Mouse (Mus musculus): ENCODE results near the gene Dusp19.

Gene Dusp19

GRCm38 (mm10) chr2:80638364-80639241 is 21.8 kb downstream of the Dusp19 start:
- in situ Hi-C loops (cut with MboI), result loop anchor here (25.0 kb wide), 1 partner anchor 326 kb away; the partner anchor contains the start of gene Dnajc10

GRCm38 (mm10) chr2:80639398-80639797 is 22.6 kb downstream of the Dusp19 start:
- in situ Hi-C loops (cut with MboI), result loop anchor here (25.0 kb wide), 1 partner anchor 327 kb away; the partner anchor contains the start of gene Dnajc10

DNA sequence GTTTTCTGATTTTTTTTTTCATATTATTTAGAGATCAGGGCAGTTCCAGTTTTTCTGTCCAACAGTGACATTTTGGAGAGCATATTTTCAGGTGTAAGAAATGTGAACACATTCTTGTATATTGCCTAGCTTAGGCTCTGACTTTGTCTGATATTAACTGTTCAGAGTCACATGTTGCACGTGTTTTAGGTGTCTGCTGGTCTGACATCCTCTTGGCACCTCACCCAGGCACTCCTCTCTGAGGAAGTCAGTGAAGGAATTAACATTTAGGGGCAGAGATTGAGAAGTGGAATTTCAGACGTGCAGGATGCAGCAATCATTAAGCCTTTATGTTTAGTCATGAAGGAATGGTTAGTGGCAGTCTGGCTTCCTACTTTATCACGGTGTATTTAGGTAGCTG is 23.0 kb downstream of the Dusp19 start:
- in situ Hi-C loops (cut with MboI), result loop anchor here (25.0 kb wide), 1 partner anchor 328 kb away; the partner anchor contains the start of gene Dnajc10

DNA sequence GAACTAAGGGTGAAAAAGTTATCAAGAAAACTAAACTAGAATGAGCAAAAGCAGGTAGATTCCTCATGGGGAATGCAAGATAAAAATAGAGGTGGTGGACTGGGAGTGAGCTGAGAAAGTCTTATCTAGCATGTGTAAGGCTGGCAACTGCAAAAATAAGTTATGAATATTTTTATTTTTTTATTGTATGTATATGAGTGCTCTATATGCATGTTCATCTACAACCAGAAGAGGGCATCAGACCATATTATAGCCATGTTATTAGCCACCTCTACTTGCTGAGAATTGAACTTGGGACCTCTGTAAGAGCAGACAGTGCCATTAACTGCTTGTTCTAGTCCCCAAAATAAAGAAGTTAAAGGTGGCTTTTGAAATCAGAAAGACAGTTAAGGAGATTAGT is 44.6 kb downstream of the Dusp19 start:
- in situ Hi-C loops (cut with MboI), result no loop called here

DNA sequence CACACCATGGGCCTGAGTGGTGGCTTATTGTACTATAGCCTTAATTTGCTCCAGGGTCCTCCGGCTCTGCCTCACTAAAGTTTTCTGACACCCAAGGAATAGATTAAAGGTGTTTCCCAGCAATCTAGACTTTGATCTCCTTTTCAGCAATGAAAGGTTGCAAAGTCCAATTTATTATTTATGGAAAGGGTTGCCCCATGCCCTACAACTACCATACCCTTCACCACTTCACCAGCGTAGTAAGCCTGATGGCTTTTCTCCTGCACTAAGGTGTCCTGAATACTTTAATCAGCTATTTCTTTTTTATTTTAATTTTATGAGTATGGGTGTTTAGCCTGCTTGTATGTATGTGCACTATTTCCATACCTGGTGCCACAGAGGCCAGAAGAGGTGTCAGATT is 45.8 kb downstream of the Dusp19 start:
- in situ Hi-C loops (cut with MboI), result no loop called here

GRCm38 (mm10) chr2:80667396-80667964 is 50.6 kb downstream of the Dusp19 start:
- in situ Hi-C loops (cut with MboI), result no loop called here

- in situ Hi-C loops (cut with MboI), result no loop called here
Measured at GRCm38 (mm10) chr2:80669868-80670666, 53.2 kb downstream of the Dusp19 start.

GRCm38 (mm10) chr2:80678803-80679202 is 62.0 kb downstream of the Dusp19 start:
- in situ Hi-C loops (cut with MboI), result no loop called here
